Mouse (Mus musculus) retina, embryonic 14.5 days (tissue): ENCODE measurements at regions not wholly inside any gene's neighbourhood (a gene's known extent, or its start where the extent isn't known, plus 50 kb on each side); places are given as distances from the start of the nearest gene placed in this dataset.

Source experiments
- DNase-seq: peaks from one replicate; pipeline ENCODE4 v3.0.0-alpha.2; 2015; ENCODE audit warnings: low spot score

- DNase-seq: no peak
Measured at GRCm38 (mm10) chr16:69515122-69515521, 348.4 kb downstream of the Speer2 start.

GRCm38 (mm10) chr16:69477317-69477716, 386.2 kb downstream of the Speer2 start:
- no peak for DNase-seq

- peak; percentile 8 for DNase-seq
Measured at GRCm38 (mm10) chr16:69469024-69469780, 394.3 kb downstream of the Speer2 start.

- no peak for DNase-seq
Measured at GRCm38 (mm10) chr16:69459171-69459570, 404.4 kb downstream of the Speer2 start.

- DNase-seq: no peak
Measured at GRCm38 (mm10) chr16:69424661-69425634, 438.6 kb downstream of the Speer2 start.
